Mouse (Mus musculus) intestine, embryonic 14.5 days (tissue): Measurements from ENCODE around the gene Psme3. TPM values are rescaled to one million over a fixed set of nuclear protein-coding genes. Genes with fewer than 3 reads are reported as not detected.

Experiments
- ATAC-seq: fragments of 200-750 bp; cut with Nextera tagmentation; replicated peaks from 2 replicates; pipeline ENCODE4 v1.8.0; 2017; ENCODE audit warnings: low read depth, moderate number of reproducible peaks, moderate TSS enrichment, moderate library complexity; ENCODE audit not compliant: low FRiP score, low TSS enrichment
- DNase-seq: peaks from one replicate; pipeline ENCODE4 v3.0.0-alpha.2; 2018; ENCODE audit warnings: low spot score
- H3K27ac ChIP-seq: fragments of 300-500 bp; sonication (generic); 2 replicates; pipeline ENCODE4 v1.5.1; 2014; ENCODE audit warnings: low read depth, mild to moderate bottlenecking, control low read depth
- H3K27me3 ChIP-seq: fragments of 300-500 bp; sonication (generic); replicated peaks from 2 replicates; pipeline ENCODE4 v1.6.1; 2014; ENCODE audit warnings: low read length, control low read depth; ENCODE audit not compliant: control insufficient read depth, insufficient read depth
- H3K36me3 ChIP-seq: fragments of 300-500 bp; sonication (generic); 2 replicates; pipeline ENCODE4 v1.6.1; 2014; ENCODE audit warnings: low read length, control low read depth; ENCODE audit not compliant: control insufficient read depth, insufficient read depth
- H3K4me1 ChIP-seq: fragments of 300-500 bp; sonication (generic); replicated peaks from 2 replicates; pipeline ENCODE4 v1.6.1; 2014; ENCODE audit warnings: low read length, control low read depth, mixed read lengths; ENCODE audit not compliant: control insufficient read depth, insufficient read depth
- H3K4me2 ChIP-seq: fragments of 300-500 bp; sonication (generic); 2 replicates; pipeline ENCODE4 v1.6.1; 2014; ENCODE audit warnings: low read length
- H3K4me3 ChIP-seq: fragments of 300-500 bp; sonication (generic); 2 replicates; pipeline ENCODE4 v1.5.1; 2014; ENCODE audit warnings: low read depth, low read length, control low read depth, mixed read lengths
- H3K9ac ChIP-seq: fragments of 300-500 bp; sonication (generic); 2 replicates; pipeline ENCODE4 v1.6.1; 2014; ENCODE audit warnings: mild to moderate bottlenecking, low read length
- H3K9me3 ChIP-seq: fragments of 300-500 bp; sonication (generic); 2 replicates; pipeline ENCODE4 v1.6.1; 2016; ENCODE audit warnings: low read length, control low read depth; ENCODE audit not compliant: control insufficient read depth
- WGBS: fragments of 180-500 bp; shearing (Covaris S2); extraction: QIAGEN DNeasy Blood & Tissue Kit; methylation state at CpG from one replicate; pipeline ENCODE4 v1.1.7; 2014; 5-methylcytosine and 5-hydroxymethylcytosine counted together
- polyA plus RNA-seq: library from polyadenylated mRNA; unstranded; fragments of >200 nt; fragmentation: Nextera tagmentation; extraction: Ambion mirVana; gene quantifications from 2 replicates; pipeline ENCODE4 v1.2.1, GENCODE M21; 2014

Gene Psme3
- polyA plus RNA-seq, 1 experiment from 2014 or later: 118 TPM

- Histone ChIP-seq H3K9me3 (no peaks in the 10 kb centered on the region), H3K36me3 (no peaks in the 10 kb centered on the region), H3K9ac (no peak overlapping the region), H3K4me3 (no peak overlapping the region), H3K4me1 (peaks cover 3% of the 10 kb centered on the region; the same call in 1 of the 2 replicates), H3K4me2 (no peak overlapping the region), H3K27ac (no peak overlapping the region), H3K27me3 (no peaks in the 10 kb centered on the region)
- ATAC-seq (no peak), DNase-seq (no peak)
- WGBS: 59% methylated on average over 3 of the region's 3 CpGs
Measured at GRCm38 (mm10) chr11:101351721-101352111, 35.7 kb downstream of the Psme3 start.

DNA sequence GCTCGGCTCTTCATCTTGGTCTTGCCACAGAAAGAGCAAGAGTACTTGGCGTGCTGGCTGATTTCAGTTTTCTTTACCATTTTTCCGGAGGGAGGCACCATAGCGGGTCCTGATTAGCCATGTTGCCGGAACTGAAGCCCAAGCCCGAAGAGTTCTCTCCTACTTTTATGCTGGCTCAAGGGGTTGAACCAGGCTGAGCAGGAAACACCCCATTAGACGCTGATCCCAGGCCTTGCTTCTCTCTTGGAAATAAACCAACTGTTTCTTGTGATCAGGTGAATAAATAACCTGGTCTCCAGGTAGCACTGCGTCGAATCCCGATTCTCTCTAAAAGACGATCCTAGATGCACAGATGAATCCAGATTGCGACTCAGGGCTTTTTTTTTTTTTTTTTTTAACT is 37.4 kb downstream of the Psme3 start:
- DNase-seq: no peak
- Histone ChIP-seq H3K27me3 (no peaks in the 10 kb centered on the region), H3K9me3 (no peaks in the 10 kb centered on the region), H3K4me1 (peaks cover 3% of the 10 kb centered on the region; the same call in 1 of the 2 replicates), H3K4me2 (no peak overlapping the region), H3K27ac (no peak overlapping the region), H3K36me3 (no peaks in the 10 kb centered on the region), H3K9ac (no peak overlapping the region), H3K4me3 (no peak overlapping the region)
- no peak for ATAC-seq
- WGBS: 87% methylated on average over 12 of the region's 12 CpGs

GRCm38 (mm10) chr11:101354438-101355010 is 38.5 kb downstream of the Psme3 start:
- Histone ChIP-seq H3K36me3 (no peaks in the 10 kb centered on the region), H3K27me3 (no peaks in the 10 kb centered on the region), H3K9ac (no peak overlapping the region), H3K4me2 (no peak overlapping the region), H3K4me3 (no peak overlapping the region), H3K27ac (no peak overlapping the region), H3K4me1 (peaks cover 3% of the 10 kb centered on the region; the same call in 1 of the 2 replicates), H3K9me3 (no peaks in the 10 kb centered on the region)
- WGBS: 83% methylated on average over 5 of the region's 5 CpGs
- ATAC-seq: no peak
- DNase-seq: no peak

DNA sequence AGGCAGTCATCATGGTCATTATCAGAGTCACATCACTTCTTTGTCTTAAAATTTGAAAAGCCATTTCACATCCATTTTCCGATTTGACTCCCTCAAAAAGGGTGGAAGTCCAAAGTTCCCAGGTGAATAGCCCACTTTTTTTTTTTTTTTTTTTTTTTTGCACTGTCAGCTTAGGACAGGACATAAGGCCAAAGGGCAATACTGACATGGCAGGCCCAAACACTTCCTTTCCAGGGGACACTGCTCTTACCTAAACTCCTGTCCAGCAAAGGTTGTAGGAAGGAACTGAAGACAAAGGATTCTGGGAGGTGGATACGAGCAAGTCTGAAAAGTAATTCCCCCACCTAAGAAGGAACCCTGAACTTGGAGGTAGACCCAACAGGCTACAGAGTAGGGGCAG is 39.9 kb downstream of the Psme3 start:
- no peak overlapping the region for H3K4me3 ChIP-seq
- H3K27me3 ChIP-seq: no peaks in the 10 kb centered on the region
- no peaks in the 10 kb centered on the region for H3K36me3 ChIP-seq
- WGBS: 83% methylated on average over 2 of the region's 2 CpGs
- H3K4me1 ChIP-seq: peaks cover 7% of the 10 kb centered on the region; the same call in 1 of the 2 replicates
- H3K9me3 ChIP-seq: no peaks in the 10 kb centered on the region
- H3K27ac ChIP-seq: no peak overlapping the region
- no peak for DNase-seq
- no peak for ATAC-seq
- no peak overlapping the region for H3K4me2 ChIP-seq
- no peak overlapping the region for H3K9ac ChIP-seq

DNA sequence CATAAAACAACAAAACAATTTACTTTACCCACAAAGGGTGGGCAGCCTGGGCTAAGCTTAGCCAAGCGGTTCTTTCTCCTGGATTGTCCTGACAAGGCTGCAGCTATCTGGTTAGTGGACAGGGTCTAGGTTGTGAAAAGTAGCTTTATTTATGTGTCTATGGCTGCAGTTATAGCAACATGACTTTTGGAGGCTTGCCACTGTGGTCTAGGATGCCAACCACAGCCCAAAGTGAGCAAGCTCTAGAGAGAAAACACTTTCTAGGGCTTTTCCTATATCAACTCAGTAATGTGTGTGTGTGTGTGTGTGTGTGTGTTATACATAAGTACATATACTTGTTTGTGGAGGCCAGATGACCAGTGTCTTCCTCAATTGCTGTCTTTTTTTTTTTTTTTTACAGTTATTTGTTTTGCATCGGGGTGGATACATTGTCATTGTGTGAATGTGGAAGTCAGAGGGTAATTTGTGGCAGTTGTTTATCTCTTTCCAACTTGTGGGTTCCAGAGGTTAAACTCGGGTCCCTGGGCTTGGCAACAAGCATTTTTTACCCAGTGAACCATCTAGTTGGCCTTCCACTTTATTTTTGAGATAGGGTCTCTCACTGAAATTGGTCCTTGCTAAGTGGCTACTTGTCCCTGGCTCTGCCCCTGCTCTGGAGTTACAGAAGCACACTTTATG is 41.6 kb downstream of the Psme3 start:
- no peaks in the 10 kb centered on the region for H3K36me3 ChIP-seq
- H3K4me3 ChIP-seq: no peak overlapping the region
- DNase-seq (no peak), ATAC-seq (no peak)
- no peak overlapping the region for H3K4me2 ChIP-seq
- H3K27ac ChIP-seq: no peak overlapping the region
- H3K9ac ChIP-seq: no peak overlapping the region
- 0 out of 2 replicates have a peak, but pooled peaks cover 4% of the 10 kb centered on the region for H3K4me1 ChIP-seq
- WGBS: 74% methylated on average over 3 of the region's 3 CpGs
- no peaks in the 10 kb centered on the region for H3K27me3 ChIP-seq
- H3K9me3 ChIP-seq: no peaks in the 10 kb centered on the region

GRCm38 (mm10) chr11:101359776-101360175 is 43.8 kb downstream of the Psme3 start:
- no peak overlapping the region for H3K4me2 ChIP-seq
- H3K9ac ChIP-seq: no peak overlapping the region
- no peaks in the 10 kb centered on the region for H3K27me3 ChIP-seq
- H3K4me1 ChIP-seq: 0 out of 2 replicates have a peak, but pooled peaks cover 4% of the 10 kb centered on the region
- no peak overlapping the region for H3K27ac ChIP-seq
- H3K4me3 ChIP-seq: no peak overlapping the region
- H3K9me3 ChIP-seq: no peaks in the 10 kb centered on the region
- ATAC-seq: no peak
- no peaks in the 10 kb centered on the region for H3K36me3 ChIP-seq
- no peak for DNase-seq
- 62% methylated on average over 9 of the region's 9 CpGs for WGBS

GRCm38 (mm10) chr11:101360651-101361113 is 44.7 kb downstream of the Psme3 start:
- no peak overlapping the region for H3K9ac ChIP-seq
- DNase-seq (no peak), ATAC-seq (no peak)
- 0 out of 2 replicates have a peak, but pooled peaks cover 4% of the 10 kb centered on the region for H3K4me1 ChIP-seq
- no peak overlapping the region for H3K4me3 ChIP-seq
- H3K36me3 ChIP-seq: no peaks in the 10 kb centered on the region
- 41% methylated on average over 3 of the region's 3 CpGs for WGBS
- no peak overlapping the region for H3K4me2 ChIP-seq
- H3K9me3 ChIP-seq: no peaks in the 10 kb centered on the region
- H3K27me3 ChIP-seq: no peaks in the 10 kb centered on the region
- no peak overlapping the region; the same call in 1 of the 2 replicates for H3K27ac ChIP-seq

DNA sequence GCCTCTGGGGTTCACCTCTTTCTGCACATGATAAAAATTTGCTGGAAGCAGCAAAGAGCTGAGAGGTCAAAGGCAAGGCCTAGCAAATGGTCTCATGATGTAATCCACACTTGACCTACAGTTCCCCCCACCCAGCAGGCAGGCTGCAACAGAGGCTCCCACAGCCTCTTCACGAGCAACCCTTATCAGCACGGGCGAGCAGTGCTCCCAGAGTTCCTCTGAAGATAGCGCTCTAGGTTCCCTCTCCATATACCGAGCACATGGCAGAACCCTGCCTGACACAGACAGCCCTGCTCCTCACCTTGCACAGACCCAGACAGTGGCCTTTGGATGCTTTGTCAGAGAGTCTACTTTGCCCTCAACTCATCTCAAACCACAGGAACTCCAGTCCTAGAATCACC is 48.5 kb downstream of the Psme3 start:
- no peaks in the 10 kb centered on the region for H3K36me3 ChIP-seq
- ATAC-seq (no peak), DNase-seq (no peak)
- no peak overlapping the region for H3K27ac ChIP-seq
- no peaks in the 10 kb centered on the region for H3K9me3 ChIP-seq
- no peak overlapping the region for H3K4me2 ChIP-seq
- no peaks in the 10 kb centered on the region for H3K27me3 ChIP-seq
- H3K4me3 ChIP-seq: no peak overlapping the region
- WGBS: 56% methylated on average over 5 of the region's 5 CpGs
- 0 out of 2 replicates have a peak, but pooled peaks cover 4% of the 10 kb centered on the region for H3K4me1 ChIP-seq
- no peak overlapping the region for H3K9ac ChIP-seq
